Mouse (Mus musculus): ENCODE measurements around the gene Fam126a.
"Not testable (repeated sequence)": the region's sequence is repeated elsewhere in the genome, so short reads cannot be mapped to it uniquely, and the experiment has no call there.

Gene Fam126a

GRCm38 (mm10) chr5:23893864-23894771 lies 136.4 kb downstream of the Fam126a start:
- DNase-seq = peak; percentile 82

- DNase-seq = no peak
These were observed 137.2 kb downstream of the Fam126a start for GRCm38 (mm10) chr5:23893156-23893863.

DNA sequence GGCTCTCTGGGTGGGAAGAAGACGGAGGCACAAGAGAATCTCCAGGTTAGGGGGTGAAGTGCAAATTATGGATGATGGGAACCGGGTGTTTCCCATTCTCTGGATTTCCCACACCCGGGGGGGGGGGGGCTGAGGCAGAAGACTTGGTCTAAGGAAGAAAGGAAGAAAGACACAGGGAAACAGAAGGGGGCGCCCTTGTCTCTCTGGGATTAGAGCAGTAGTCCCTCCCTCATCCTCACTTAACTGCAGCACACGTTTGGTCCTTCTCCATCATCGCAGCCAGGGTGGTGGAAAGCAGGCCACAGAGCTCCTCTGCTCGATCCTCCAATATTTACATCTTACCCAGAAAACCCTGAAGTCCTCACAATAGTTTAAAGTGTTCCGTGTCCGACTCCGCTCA lies 139.8 kb downstream of the Fam126a start:
- DNase-seq = peak; percentile 67

DNA sequence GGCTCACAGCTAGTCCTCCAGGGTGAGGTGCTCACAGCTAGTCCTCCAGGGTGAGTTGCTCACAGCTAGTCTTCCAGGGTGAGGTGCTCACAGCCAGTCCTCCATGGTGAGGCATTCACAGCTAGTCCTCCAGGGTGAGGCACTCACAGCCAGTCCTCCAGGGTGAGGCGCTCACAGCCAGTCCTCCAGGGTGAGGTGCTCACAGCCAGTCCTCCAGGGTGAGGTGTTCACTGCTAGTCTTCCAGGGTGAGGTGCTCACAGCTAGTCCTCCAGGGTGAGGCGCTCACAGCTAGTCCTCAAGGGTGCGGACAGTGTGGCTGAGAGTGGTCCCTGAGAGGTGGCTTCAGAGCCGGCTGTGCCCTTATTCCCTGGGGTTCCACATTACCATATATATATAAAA lies 141.0 kb downstream of the Fam126a start:
- no peak for DNase-seq

- DNase-seq = no peak
These were observed 143.4 kb downstream of the Fam126a start for GRCm38 (mm10) chr5:23887111-23887510.

DNA sequence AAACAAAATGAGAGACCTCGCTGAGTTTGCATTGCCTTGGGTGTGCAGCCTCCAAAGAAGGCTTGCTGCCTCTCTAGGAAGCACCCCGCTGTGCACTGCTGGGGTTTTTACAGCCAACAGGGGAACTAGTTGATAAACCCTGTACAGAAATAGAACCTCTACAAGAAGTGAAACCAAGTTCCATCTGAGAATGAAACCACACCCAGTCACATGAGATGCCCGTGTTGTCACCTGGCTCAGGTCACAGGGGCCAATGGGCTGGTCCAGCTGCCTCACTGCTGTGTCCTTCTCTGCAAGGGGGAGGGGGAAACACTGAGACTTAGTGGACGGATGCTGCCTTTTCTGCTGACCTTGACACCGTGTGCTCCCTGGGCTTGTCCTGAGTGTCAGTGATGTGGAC lies 156.0 kb downstream of the Fam126a start:
- peak; percentile 36 for DNase-seq

- no peak for DNase-seq
These were observed 157.9 kb downstream of the Fam126a start for GRCm38 (mm10) chr5:23872586-23872985.

GRCm38 (mm10) chr5:23871323-23871722 lies 159.2 kb downstream of the Fam126a start:
- DNase-seq = not testable (repeated sequence)

- DNase-seq = no peak
These were observed 164.5 kb downstream of the Fam126a start for GRCm38 (mm10) chr5:23865941-23866340.
